Mouse (Mus musculus) hindbrain, embryonic 11.5 days (tissue): ENCODE data around the gene Thbs2. TPM values are rescaled to one million over a fixed set of nuclear protein-coding genes. Genes with fewer than 3 reads are reported as not detected.
"Not testable (repeated sequence)": the region's sequence is repeated elsewhere in the genome, so short reads cannot be mapped to it uniquely, and the experiment has no call there.

ENCODE experiments used
- ATAC-seq: fragments of 200-750 bp; cut with Nextera tagmentation; 2 replicates; pipeline ENCODE4 v1.8.0; 2017; ENCODE audit warnings: mild to moderate bottlenecking, moderate TSS enrichment, moderate library complexity; ENCODE audit not compliant: low FRiP score
- DNase-seq: peaks from one replicate; pipeline ENCODE4 v3.0.0-alpha.2; 2015; ENCODE audit warnings: low spot score
- H3K27ac ChIP-seq: fragments of 300-500 bp; sonication (generic); 2 replicates; pipeline ENCODE4 v1.5.1; 2014; ENCODE audit warnings: mild to moderate bottlenecking, low read depth, low read length
- H3K27me3 ChIP-seq: fragments of 300-500 bp; sonication (generic); 2 replicates; pipeline ENCODE4 v1.6.1; 2014; ENCODE audit warnings: mild to moderate bottlenecking, low read length, moderate library complexity, mixed read lengths; ENCODE audit not compliant: control insufficient read depth, insufficient read depth
- H3K36me3 ChIP-seq: fragments of 300-500 bp; sonication (generic); 2 replicates; pipeline ENCODE4 v1.6.1; 2014; ENCODE audit warnings: mild to moderate bottlenecking, low read length, moderate library complexity, mixed read lengths; ENCODE audit not compliant: control insufficient read depth, insufficient read depth
- H3K4me1 ChIP-seq: fragments of 300-500 bp; sonication (generic); replicated peaks from 2 replicates; pipeline ENCODE4 v1.6.1; 2014; ENCODE audit warnings: low read length, mixed read lengths; ENCODE audit not compliant: control insufficient read depth, insufficient read depth
- H3K4me2 ChIP-seq: fragments of 300-500 bp; sonication (generic); replicated peaks from 2 replicates; pipeline ENCODE4 v1.6.1; 2014; ENCODE audit warnings: mild to moderate bottlenecking, low read depth, low read length
- H3K4me3 ChIP-seq: fragments of 300-500 bp; sonication (generic); 2 replicates; pipeline ENCODE4 v1.5.1; 2014; ENCODE audit warnings: low read depth, low read length
- H3K9ac ChIP-seq: fragments of 300-500 bp; sonication (generic); 2 replicates; pipeline ENCODE4 v1.6.1; 2014; ENCODE audit warnings: low read depth, low read length
- H3K9me3 ChIP-seq: fragments of 300-500 bp; sonication (generic); 2 replicates; pipeline ENCODE4 v1.6.1; 2016; ENCODE audit warnings: low read length; ENCODE audit not compliant: control insufficient read depth
- WGBS: fragments of 180-500 bp; shearing (Covaris S2); extraction: QIAGEN DNeasy Blood & Tissue Kit; methylation state at CpG from one replicate; pipeline ENCODE4 v1.1.7; 2014; 5-methylcytosine and 5-hydroxymethylcytosine counted together
- polyA plus RNA-seq: library from polyadenylated mRNA; unstranded; fragments of >200 nt; fragmentation: Nextera tagmentation; extraction: Ambion mirVana; gene quantifications from 2 replicates; pipeline ENCODE4 v1.2.1, GENCODE M21; 2014

Thbs2 gene
- polyA plus RNA-seq, 1 experiment from 2014 or later, result 8.0 TPM

- H3K9me3 ChIP-seq, result no peaks in the 10 kb centered on the region
- H3K4me2 ChIP-seq, result no peak overlapping the region
- no peak for DNase-seq
- H3K4me1 ChIP-seq, result no peaks in the 10 kb centered on the region
- no peak overlapping the region for H3K27ac ChIP-seq
- 85% methylated on average over 15 of the region's 15 CpGs for WGBS
- no peaks in the 10 kb centered on the region for H3K27me3 ChIP-seq
- no peaks in the 10 kb centered on the region for H3K36me3 ChIP-seq
- no peak overlapping the region for H3K9ac ChIP-seq
- no peak for ATAC-seq
- no peak overlapping the region for H3K4me3 ChIP-seq
Measured at GRCm38 (mm10) chr17:14640351-14641115, 53.5 kb downstream of the Thbs2 start.

GRCm38 (mm10) chr17:14635546-14636323 is 58.3 kb downstream of the Thbs2 start:
- no peak overlapping the region for H3K9ac ChIP-seq
- no peaks in the 10 kb centered on the region for H3K9me3 ChIP-seq
- H3K4me2 ChIP-seq, result no peak overlapping the region
- no peak for DNase-seq
- no peaks in the 10 kb centered on the region for H3K27me3 ChIP-seq
- WGBS, result 79% methylated on average over 8 of the region's 8 CpGs
- no peak overlapping the region for H3K4me3 ChIP-seq
- no peaks in the 10 kb centered on the region for H3K4me1 ChIP-seq
- no peaks in the 10 kb centered on the region for H3K36me3 ChIP-seq
- H3K27ac ChIP-seq, result no peak overlapping the region
- ATAC-seq, result no peak

- H3K4me3 ChIP-seq, result no peak overlapping the region
- H3K4me2 ChIP-seq, result no peak overlapping the region
- no peak overlapping the region for H3K27ac ChIP-seq
- no peak overlapping the region for H3K9ac ChIP-seq
- H3K4me1 ChIP-seq, result no peaks in the 10 kb centered on the region
- H3K36me3 ChIP-seq, result no peaks in the 10 kb centered on the region
- no peaks in the 10 kb centered on the region for H3K27me3 ChIP-seq
- WGBS, result 78% methylated on average over 4 of the region's 4 CpGs
- DNase-seq, result no peak
- no peak for ATAC-seq
- no peaks in the 10 kb centered on the region for H3K9me3 ChIP-seq
Measured at GRCm38 (mm10) chr17:14628901-14629300, 65.1 kb downstream of the Thbs2 start.

- H3K27me3 ChIP-seq, result no peaks in the 10 kb centered on the region
- WGBS, result 86% methylated on average over 12 of the region's 12 CpGs
- H3K4me2 ChIP-seq, result no peak overlapping the region
- no peak overlapping the region for H3K4me3 ChIP-seq
- DNase-seq (no peak), ATAC-seq (no peak)
- H3K9me3 ChIP-seq, result no peaks in the 10 kb centered on the region
- no peaks in the 10 kb centered on the region for H3K4me1 ChIP-seq
- no peak overlapping the region for H3K27ac ChIP-seq
- no peak overlapping the region for H3K9ac ChIP-seq
- H3K36me3 ChIP-seq, result no peaks in the 10 kb centered on the region
Measured at GRCm38 (mm10) chr17:14627828-14628338, 66.2 kb downstream of the Thbs2 start.

- Histone ChIP-seq H3K4me2 (no peak overlapping the region), H3K4me1 (no peaks in the 10 kb centered on the region), H3K9me3 (no peaks in the 10 kb centered on the region), H3K27me3 (no peaks in the 10 kb centered on the region), H3K27ac (no peak overlapping the region), H3K9ac (no peak overlapping the region), H3K36me3 (no peaks in the 10 kb centered on the region), H3K4me3 (no peak overlapping the region)
- peak; percentile 17 for DNase-seq
- no peak for ATAC-seq
- WGBS, result 52% methylated on average over 8 of the region's 8 CpGs
Measured at GRCm38 (mm10) chr17:14624433-14624832, 69.6 kb downstream of the Thbs2 start.

- H3K4me1 ChIP-seq, H3K27me3 ChIP-seq, ATAC-seq, H3K9me3 ChIP-seq, H3K4me2 ChIP-seq, DNase-seq, H3K4me3 ChIP-seq, H3K9ac ChIP-seq, H3K36me3 ChIP-seq, H3K27ac ChIP-seq: not testable (repeated sequence)
Measured at GRCm38 (mm10) chr17:14621006-14621405, 73.0 kb downstream of the Thbs2 start.

- Histone ChIP-seq H3K27ac (no peak overlapping the region), H3K4me3 (no peak overlapping the region)
- ATAC-seq, result no peak
Measured at GRCm38 (mm10) chr17:14620037-14620436, 74.0 kb downstream of the Thbs2 start.

GRCm38 (mm10) chr17:14619038-14619437 is 75.0 kb downstream of the Thbs2 start:
- Histone ChIP-seq H3K4me3 (no peak overlapping the region), H3K36me3 (no peaks in the 10 kb centered on the region), H3K27me3 (no peaks in the 10 kb centered on the region), H3K9me3 (no peaks in the 10 kb centered on the region), H3K27ac (no peak overlapping the region), H3K4me1 (no peaks in the 10 kb centered on the region), H3K4me2 (no peak overlapping the region), H3K9ac (no peak overlapping the region)
- ATAC-seq (no peak), DNase-seq (no peak)
- WGBS, result 67% methylated on average over 4 of the region's 4 CpGs

More at GRCm38 (mm10) chr17:14620037-14620436, 74.0 kb downstream of the Thbs2 start:
- H3K27me3 ChIP-seq, result no peaks in the 10 kb centered on the region
- no peaks in the 10 kb centered on the region for H3K4me1 ChIP-seq
- no peak overlapping the region for H3K9ac ChIP-seq
- no peaks in the 10 kb centered on the region for H3K9me3 ChIP-seq
- H3K36me3 ChIP-seq, result no peaks in the 10 kb centered on the region
- H3K4me2 ChIP-seq, result no peak overlapping the region
- no peak for DNase-seq
- 81% methylated on average over 3 of the region's 3 CpGs for WGBS
